Mouse (Mus musculus): ENCODE results near the gene Tnni1.

DNA sequence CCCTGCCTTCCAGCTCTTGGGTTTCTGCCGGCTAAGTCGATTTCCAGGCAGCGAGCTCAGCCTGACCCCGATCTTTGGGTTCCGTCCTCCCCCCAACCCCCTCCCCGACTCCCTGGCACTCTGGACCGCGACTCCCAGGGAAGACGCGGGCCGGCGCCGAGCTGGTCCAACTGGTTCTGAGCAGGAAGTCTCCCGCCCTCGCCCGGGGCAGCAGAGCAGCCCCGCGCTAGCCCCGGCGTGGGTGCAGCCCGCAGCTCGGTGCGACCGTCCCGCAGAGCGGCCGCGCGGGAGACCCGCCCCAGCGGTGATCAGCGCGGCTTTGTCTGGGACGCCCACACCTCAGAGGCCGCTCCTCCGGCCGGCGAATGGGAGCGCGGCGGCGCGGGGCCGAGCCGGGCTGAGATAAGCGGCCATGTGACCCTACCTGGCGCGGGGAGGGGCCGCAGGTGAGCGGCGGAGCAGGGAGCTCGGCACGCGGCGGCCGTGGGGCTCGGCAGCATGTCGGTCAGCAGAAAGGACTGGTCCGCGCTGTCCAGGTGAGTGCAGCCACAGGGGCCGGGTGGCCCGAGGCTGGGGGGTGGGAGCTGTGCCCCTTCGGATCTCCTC lies 39.4 kb downstream of the Tnni1 start, which contains the start of gene Lad1:
- TF ChIP-seq CTCF (IDR thresholded peaks at IDR 0.05; ENCODE audit: low read depth) (no peak), EP300 (IDR thresholded peaks at IDR 0.05; ENCODE audit: low read depth) (no peak)

Measured in liver, embryonic 14.5 days (tissue).